Mouse (Mus musculus) thymus, adult 2 months (tissue): Measurements from ENCODE around the gene Tmem248.

Experiments
- CTCF ChIP-seq: fragments of 200-500 bp; IDR thresholded peaks from 2 replicates; pipeline ENCODE4 v1.5.1; 2012; ENCODE audit warnings: mild to moderate bottlenecking, control low read depth, low read length, moderate library complexity, borderline replicate concordance; ENCODE audit not compliant: control insufficient read depth, poor library complexity, insufficient read depth; ENCODE audit errors: extremely low read depth
- POLR2A ChIP-seq: fragments of 200-500 bp; IDR thresholded peaks from 2 replicates; pipeline ENCODE4 v1.6.1; 2012; ENCODE audit warnings: mild to moderate bottlenecking, low read length, control low read depth, moderate library complexity; ENCODE audit not compliant: control insufficient read depth, poor library complexity, insufficient read depth; ENCODE audit errors: extremely low read depth

GRCm38 (mm10) chr5:130221760-130222145 lies 4.9 kb downstream of the Tmem248 start:
- TF ChIP-seq CTCF (no peak), POLR2A (no peak)
